Mouse (Mus musculus) skeletal muscle tissue, adult 2 months (tissue): ENCODE data around the gene Hoxc9.

Experiments used
- DNase-seq: peaks from one replicate; pipeline ENCODE4 v3.0.0-alpha.2; 2012; ENCODE audit warnings: low read depth, low spot score

The Hoxc9 gene

DNA sequence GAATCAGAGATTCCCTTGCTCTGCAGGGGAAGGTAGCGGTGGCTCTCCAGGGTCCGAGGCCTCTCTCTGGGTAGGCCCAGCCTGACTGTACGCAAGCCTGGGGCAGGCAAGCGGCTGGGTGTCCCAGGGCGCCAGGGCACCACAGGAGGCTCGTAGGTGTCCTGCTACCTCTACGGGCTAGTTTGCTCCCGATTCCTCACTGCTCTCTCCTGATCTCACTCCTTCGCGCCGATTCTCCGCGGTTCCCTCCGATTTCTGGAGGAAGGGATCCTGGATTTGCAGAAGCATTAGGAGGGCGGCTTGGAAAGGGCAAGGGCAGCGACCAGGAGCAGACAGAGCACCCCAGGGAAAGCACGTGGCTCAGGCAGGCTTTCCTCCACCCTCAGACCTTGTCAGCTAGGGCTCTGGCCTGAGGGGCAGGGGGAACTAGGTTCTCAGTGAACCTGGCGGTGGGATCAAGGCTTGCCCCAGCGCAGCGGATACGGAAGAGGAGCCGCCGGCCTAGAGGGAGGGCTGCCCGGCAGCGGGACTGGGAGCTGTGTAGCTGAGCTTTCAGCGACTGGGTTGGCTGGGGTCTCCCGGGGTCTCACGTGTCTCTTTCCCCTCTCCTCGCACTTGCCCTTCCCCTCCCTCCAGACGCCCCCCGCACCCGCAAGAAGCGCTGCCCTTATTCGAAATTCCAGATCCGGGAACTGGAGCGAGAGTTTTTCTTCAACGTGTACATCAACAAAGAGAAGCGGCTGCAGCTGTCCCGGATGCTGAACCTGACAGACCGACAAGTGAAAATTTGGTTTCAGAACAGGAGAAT lies 20.2 kb upstream of the Hoxc9 start:
- DNase-seq = peak; percentile 44

DNA sequence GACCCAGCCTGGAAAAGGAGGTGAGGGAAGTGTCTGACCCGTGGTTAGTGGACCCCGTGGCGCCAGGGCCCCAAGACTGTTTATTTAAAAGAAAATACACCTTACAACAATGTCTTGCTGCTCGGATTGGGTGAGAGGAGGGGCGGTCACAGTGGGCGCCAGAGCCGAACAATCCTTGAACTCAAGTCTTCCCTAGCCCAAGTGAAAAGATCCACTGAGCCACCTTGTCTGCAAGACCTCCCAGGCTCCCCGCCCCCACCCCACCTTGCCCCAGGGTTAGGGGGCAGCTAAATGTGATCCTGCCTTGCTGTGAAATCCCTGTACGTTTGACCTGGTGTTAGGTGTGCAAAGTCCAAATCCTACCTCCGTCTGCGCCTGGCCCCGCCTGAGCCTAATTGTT lies 19.3 kb upstream of the Hoxc9 start:
- no peak for DNase-seq

DNA sequence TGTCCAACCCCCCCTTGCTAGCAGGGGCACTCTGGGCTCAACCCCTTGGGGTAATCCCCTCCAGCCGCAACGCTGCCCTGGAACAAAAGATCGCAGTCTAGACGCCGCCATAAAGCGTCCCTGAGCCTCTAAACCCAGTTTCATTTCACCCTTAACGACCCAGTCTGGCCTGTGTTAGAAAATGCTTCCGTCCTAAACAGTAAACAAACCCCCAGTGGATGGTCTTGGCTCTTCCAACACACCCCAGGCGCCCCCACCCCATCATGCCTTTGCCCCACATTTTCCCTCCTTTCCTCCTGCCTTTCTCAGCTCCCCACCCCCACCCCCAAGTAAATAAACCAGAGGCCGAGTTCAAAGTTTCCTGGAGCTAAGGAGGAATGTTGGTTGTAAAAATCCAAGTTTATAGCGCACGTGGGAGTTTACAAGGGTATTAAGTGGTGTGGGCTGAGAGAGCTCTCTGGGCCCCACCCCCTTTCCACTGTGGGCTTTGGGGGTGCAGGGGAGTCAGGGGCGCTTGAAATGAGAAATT lies 16.5 kb upstream of the Hoxc9 start:
- no peak for DNase-seq

DNA sequence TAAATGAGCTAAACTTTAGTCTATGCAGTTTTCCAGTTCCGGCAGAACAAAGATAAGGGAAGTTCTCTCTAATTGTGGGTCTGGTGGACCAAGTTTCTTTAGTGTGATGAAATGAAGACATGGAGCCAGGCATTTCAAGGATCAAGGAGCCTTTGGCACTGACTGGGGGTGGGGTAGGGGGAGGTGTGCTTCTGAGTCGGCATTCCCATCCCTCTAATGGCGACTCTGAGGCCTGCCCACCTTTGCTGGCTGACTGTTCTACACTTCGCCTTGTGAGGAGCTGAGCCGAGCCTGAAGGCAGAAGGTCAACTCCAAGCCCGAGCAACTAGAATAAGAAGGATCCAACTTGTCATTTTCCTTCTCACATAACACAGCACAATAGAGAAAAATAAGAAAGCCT lies 14.5 kb upstream of the Hoxc9 start:
- DNase-seq = peak; percentile 46

DNA sequence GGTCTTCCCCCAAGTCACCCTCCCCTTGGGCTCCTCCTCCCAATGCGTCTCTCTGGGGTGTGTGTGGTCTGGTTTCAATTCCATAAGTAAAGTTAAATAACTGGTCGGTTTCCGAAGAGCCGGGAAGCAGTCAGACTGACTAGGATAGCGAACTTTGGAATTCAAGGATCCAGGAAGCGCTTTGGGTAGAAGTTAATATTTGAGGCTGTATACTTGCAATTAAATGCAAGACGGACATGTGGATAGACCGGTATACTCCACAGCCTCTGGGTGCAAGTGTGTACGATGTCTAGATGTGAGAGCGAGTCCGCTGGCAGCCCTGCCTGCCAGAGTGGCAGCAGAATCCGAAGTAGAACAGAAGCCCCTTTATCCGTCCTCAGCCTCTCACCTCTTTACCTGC lies 13.7 kb upstream of the Hoxc9 start:
- no peak for DNase-seq

DNA sequence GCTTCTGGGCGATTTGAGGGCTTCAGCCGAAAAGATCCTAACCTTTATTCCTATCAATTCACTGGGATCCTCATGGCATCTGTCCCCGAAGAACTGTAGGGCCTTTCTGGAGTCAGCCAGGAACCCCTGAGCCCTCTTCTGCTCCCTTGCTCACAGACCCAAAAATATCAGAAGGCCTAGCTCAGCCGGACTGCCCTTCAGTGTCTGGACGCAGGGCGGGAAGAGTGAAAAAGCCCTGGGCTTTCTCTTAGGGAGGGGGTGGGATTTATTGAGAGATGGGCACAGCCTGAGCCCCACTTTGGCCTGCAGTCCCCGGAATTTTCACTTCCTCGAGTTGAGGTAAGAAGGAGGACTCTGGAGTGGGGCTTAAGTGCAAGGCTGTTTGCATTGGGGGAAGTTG lies 13.0 kb upstream of the Hoxc9 start:
- no peak for DNase-seq

DNA sequence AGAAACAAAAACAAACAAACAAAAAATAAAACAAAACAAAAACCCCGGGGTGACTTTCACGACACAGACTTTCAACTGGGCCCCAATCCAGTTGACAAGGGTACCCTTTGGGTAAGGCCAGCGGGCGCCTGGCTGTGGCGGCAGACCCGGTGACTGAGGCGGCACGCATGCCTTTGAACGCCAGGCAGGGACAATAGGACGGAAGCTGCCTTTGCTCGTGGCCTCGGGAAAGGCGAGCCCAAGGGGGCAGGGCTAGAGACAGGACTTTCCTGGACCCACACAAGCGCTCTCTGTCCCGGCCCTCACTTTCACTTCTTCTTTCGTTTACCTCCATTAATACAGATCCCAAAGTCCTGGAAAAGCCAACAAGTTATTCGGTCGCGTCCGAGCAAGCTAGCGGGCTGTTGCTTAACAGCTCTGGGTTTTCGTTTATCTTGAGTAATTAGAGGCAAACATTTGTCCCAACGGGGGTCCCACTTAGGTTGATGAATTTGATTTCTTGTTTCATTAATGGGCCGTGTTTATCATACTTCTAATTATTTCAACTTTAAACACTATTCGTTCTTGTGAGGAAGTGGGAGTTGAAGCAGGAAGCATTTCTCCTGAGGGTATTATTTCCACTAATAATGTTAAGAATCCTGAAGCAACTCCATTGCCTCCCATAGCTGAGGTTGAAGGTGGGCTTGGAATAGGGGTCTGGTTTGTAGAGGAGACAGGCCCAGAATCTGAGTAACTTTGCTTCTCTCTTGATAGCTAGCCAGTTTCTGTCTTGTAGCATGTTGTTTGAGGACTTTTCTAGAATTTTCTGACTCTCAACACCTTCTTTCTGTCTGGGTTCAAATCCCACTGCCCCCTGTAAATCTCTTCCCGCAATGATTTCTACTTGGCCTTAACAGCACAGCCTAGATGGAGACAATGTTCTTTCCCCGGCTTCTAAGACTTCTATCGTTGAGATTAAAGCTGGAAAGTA lies 12.3 kb upstream of the Hoxc9 start:
- peak; percentile 83 for DNase-seq

DNA sequence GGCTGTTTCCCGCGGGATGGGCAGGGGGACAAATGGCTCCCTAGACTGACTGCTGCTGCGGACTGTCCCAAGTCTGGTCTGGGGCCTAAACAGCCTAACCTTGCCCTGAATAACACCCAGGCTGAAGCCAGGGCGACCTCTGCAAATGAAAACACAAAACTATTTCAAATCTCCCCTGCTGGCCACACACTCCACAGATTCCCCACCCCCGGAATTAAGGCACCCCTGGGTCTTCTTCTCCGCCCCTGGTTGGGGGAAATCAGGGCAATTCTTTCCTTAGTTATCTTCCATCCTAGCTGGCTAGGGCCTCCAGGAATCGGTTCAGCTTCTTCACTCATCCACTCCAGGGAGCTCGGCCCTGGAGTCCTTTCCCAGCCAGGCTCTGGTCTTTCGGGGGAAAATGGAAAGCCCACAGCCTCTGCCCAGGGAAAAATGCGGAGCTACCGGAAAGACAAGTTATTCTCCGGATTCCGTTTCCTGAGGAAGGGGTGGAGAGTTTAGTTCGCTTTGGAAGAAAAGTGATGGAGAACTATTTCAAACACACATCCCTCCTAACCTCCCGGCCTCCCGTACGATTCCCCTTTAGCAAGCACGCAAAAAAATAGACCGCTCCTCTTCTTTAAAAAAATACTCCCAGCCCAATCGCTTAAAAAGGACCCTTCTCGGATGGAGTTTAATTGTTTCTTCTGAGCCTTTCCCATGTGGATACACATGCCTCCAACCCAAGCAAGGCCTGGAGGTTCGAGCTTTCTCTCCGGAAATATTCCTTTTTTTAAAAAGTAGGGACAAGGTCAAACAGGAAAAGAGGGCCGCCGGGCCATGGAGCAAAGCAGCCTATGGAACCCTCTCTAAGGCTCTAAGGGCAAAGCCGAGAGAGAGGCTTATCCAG lies 11.0 kb upstream of the Hoxc9 start:
- no peak for DNase-seq

DNA sequence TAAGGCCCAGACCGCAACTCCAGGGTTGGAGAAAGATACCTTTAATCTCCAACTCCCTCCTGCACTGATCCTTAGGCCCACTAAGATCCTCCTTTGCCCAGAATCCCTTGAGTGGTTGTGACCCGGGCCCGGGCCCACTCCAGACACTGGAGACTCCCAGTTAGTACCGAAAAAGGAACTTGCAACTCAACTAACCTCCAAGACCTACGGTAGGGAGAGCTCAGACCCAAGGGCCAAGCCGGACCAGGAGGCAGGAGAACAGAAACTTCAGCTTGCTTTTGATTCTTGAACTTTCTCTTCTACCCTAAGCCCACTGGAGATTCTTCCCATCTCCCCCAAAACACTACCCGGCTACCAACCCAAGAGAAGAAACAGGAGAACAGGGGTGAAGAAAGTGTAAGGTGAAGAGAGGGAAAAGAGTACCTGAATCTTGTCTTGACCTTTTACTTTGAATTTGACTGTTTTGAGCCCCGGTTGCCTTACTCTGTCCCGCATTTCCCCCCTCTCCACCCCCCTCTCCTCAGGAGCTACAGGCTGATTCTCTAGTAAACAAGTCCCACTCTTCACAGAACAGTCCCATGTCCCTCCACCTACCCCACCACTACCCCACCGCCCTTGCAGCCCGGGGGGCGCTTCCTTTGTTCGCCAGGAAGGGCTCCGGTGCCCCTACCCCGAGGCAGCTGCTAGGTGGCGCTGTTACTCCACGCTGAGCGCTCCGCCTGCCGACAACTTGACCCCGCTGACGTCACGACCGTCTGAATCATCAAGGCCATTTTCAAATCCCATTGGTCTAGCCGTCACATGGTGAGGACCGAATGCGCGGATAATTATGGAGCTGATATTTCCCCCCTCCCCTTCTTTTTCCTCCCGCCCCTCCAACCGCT lies 10.1 kb upstream of the Hoxc9 start:
- peak; percentile 98 for DNase-seq

DNA sequence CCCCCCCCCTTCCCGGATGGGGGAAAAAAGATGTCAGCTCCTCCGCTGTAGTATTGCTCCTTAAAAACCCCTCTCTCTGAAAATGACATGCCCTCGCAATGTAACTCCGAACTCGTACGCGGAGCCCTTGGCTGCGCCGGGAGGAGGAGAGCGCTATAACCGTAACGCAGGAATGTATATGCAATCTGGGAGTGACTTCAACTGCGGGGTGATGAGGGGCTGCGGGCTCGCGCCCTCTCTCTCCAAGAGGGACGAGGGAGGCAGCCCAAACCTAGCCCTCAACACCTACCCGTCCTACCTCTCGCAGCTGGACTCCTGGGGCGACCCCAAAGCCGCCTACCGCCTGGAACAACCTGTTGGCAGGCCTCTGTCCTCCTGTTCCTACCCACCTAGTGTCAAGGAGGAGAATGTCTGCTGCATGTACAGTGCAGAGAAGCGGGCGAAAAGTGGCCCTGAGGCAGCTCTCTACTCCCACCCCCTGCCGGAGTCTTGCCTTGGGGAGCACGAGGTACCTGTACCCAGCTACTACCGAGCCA lies 9.4 kb upstream of the Hoxc9 start, which contains the start of gene Hoxc10:
Gene Hoxc10 (plus strand): TSS at position 21 of the 536 bp plus-strand sequence.
- DNase-seq = no peak

DNA sequence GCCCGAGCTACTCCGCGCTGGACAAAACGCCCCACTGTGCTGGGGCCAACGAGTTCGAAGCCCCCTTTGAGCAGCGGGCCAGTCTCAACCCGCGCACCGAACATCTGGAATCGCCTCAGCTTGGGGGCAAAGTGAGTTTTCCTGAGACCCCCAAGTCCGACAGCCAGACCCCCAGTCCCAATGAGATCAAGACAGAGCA lies 9.0 kb upstream of the Hoxc9 start, which contains the start of gene Hoxc5:
Gene Hoxc5 (plus strand): TSS at position 132 of the 199 bp plus-strand sequence.
- DNase-seq = no peak

DNA sequence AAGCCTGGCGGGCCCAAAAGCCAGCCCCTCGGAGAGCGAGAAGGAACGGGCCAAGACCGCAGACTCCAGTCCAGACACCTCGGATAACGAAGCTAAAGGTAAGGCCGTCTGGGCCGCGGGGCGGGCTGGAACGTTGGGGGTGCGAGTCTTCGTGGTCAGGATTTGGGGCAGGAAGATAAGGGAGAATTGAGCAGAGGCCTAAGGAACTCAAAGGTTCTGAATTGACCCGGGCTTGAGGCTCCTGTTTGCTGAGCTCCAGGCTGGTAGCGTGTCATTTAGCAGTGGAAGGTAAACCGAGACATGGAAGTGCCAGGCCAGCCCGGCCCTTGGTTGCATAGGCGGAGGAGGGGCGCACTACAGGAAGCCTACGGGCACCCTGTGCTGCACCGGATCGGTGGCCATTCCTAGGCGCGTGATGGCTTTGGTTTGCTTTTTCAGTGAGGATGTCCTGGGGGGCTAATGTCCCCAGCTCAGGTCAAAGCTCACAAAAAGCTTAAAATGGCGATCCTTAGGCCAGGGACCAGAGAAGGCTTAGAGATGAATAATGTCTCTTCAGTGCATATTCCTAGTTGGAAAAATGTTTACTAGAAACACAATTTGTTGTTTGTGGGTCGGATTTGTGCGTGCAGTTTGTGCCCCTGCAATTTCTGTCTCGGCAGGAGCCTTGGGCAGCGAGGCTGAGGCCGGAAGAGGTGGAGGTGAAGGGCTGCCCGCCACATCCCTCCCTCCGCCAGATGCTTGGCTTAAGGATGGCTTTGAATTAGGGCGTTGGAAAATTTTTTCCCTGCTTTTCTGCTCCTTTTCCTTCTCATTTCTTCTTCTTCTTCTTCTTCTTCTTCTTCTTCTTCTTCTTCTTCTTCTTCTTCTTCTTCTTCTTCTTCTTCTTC lies 8.5 kb upstream of the Hoxc9 start:
- DNase-seq = no peak

DNA sequence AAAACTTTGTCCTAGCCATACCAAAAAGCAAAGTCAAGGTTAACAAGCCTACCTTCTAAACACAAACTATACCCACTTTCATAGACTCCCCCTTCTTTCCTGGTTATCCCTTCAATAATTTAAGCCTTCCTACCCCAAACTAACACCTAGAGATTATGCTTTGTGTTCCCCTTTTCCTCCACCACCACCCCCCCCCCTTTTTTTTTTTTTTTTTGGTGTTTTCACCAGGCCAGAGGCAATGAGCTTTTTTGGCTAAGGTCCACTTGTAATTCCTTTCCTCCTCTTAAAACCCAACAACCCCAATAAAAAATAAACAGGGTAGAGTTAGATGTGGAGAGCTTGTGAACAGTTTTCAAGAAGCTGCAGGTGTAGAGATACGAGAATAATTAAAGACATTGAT lies 6.9 kb upstream of the Hoxc9 start:
- DNase-seq = no peak

DNA sequence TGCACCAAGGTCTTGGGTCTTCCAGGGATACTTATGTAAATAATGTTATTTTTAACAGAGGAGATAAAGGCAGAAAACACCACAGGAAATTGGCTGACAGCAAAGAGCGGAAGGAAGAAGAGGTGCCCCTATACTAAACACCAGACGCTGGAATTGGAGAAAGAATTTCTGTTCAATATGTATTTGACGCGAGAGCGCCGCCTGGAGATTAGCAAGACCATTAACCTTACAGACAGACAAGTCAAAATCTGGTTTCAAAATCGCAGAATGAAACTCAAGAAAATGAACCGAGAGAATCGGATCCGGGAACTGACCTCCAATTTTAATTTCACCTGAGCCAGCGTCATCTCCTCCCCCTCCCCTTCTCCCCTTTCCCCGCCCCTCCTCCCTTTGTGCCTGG lies 5.5 kb upstream of the Hoxc9 start:
- DNase-seq = no peak

DNA sequence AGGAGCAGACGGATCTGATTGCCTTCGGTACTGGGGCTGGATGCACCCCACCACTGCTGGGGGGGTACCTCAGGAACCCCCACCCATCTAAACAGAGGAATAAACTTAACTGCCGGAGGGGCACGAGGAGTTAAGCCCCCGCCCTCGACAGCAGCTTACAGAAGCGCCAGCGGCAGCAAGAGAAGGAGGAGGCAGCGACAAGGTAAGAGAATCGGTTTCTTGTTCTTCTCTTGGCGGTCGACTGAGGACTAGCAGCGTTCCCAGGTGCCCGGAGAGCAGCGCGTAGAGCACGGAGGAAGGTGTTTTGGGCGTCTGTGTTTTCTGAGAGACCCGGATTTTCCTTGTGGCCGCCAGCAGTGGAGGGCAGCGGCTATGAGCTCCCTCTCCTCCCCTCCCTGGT lies 4.0 kb upstream of the Hoxc9 start:
- no peak for DNase-seq

DNA sequence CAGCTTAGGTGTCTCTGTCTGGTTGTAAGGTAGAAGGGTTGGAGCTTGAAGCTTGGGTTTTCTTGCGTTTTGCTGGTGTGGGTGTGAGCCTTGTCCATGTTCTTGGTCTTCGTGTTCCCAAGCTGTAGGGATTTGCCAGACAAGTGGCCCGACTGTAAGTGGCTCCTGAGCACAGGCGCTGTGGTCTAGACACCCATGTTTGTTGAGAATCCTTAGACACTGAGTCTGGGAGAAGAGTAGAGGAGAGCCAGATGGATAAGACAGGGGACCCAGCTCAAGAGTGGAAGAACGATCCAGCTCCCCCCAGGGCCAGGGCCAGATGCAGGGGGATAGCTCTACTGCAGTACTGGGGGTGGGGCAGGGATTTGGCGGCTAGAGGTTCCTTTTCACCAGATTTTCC lies 3.5 kb upstream of the Hoxc9 start:
- DNase-seq = no peak

DNA sequence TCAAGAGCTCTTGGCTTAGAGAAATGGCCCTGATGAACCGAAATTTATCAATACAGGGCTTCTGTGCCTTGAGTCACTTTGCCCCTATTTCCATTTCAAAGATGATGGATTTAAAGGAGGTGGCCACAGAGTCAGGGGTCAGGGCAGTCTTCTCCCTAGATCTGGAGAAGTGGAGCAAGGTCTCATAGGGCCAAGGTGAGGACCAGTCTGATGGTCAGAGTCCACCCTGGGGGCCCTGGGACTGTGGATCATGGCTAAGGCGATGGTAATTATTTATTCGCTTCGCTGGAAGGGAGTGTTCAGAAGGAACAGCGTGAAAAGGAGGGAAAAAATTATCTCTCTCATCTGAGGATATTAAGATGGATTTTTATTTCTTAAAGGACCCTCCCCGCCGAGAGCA lies 1.2 kb upstream of the Hoxc9 start:
- no peak for DNase-seq

DNA sequence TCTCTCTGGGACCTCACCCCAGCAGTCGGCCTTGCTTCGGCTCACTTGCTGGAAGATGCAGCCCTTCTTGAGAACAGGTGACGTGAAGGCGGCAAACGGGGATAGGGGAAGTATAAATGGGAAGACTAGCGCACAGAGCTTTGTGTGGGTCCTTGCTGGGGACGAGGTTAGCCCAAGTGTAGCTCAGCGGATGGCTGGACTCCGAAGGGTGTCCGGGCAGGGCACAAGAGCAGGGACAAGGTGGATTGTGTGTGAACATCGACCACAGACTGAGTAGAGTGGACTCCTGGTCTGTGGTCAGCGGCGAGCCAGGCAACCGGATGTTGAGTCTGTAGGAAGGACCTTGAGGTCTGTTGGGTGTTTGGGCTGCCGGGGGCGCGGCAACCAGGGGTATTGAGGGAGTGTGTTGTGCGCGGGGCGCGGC lies 539 bp upstream of the Hoxc9 start:
- DNase-seq = no peak

DNA sequence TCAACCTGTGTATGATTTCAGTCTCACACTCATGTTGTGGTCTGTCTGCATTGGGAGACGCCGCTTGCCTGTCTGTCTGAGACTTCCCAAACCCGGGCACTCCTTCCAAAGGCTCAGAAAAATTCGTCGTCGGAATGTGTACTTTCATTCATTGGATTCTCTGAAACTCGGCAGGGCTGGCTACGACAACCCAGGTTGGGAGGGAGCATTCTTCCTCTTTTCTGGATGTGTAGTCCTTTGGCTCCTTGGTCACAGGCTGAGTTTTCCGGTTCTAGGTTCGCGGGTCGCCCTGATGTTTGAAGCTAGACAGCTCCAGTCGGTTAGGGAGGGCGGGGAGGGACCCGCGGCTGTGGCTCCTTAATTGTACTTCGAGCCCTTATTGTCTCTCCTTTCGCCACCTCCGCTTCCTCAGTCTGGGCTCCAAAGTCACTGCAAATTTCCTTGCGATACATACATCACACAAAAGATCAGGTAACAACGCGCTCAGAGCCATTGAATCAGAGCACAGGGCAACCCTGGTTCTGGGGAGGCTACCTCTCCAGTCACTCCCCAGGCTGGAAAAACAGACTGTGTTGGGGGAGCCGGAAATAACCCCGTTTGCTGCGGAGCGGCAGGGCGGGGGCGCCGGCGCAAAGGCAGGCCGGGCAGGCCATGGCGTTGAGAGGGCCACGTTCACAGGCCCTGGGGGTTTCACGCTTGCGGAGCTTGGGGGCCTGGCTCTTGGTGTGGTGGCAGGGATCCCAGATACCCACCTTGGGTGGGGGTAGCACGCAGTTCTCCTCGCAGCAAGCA lies 588 bp downstream of the Hoxc9 start:
- DNase-seq = no peak
